10 mouse cellular contexts compared by ENCODE assay signal in the genomic region with DNA sequence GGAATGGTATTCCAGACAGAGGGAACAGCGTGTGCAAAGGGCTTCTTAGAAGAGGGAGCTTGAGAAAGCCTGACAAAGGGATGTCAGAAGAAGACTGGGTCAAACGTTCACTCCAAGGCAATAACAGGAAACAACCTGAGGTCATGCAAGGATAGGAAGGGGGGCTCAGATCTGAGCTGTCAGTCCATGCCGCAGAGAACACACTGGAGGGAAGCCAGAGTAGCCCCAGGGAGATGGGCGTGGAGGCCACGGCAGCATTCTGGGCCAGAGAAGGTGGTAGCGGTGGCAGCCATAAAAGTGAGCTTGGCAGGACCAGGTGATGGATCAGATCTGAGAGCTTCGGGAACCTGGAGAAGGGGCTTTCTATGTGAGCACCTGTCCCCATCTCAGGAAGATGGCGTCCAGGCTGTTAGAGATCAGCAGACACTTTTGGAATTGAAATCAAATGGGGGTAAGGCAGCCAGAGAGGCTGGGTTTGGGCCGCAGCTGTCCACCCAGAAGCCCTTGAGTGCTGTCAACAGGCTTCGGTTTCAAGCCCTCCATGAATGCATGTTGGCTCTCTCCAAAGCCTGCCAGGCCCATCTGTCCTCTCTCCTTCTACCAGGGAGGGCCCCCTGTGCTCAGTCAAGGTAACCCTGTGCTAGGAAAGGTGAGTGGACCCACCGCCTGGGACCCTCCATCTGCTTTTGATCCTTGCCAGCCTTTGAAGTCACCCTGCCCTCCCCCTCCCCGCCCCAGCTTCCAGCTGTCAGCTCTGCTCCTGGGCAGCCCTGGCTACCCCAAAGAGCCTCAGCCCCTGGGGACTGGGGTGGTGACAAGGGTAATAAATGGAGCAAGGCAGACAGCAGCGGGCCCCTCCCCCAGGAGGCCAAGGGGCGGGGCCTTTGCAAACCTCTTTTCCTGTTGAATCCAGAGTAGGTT. TPM values are rescaled to one million over a fixed set of nuclear protein-coding genes. Genes with fewer than 3 reads are reported as not detected.
DNase-seq lines count a peak whose midpoint lies in the region; ATAC-seq and TF ChIP-seq lines count a peak whose summit lies in the region.
"Had no signal": no experiment of that assay in that cellular context is flagged by ENCODE, and none has a peak within 500 bp of the region (broad histone marks: within the 10 kb centered on the region; RNA-seq: fewer than 3 reads in every experiment).

No protein-coding gene starts in this region.

- peak; percentile 70 for DNase-seq in forebrain, embryonic 11.5 days (ENCODE audit: low spot score)
- DNase-seq in forebrain, postnatal 0 days, result no peak
- DNase-seq in gastrocnemius, adult 18-20 months (ENCODE audit: low spot score), result peak; percentile 58
- DNase-seq in layer of hippocampus, adult 18-20 months (ENCODE audit: low spot score in 2 of 2), result no peak
- no peak for DNase-seq in frontal cortex, adult 2 months (ENCODE audit: extremely low spot score in 1 of 2, low spot score in 1 of 2)

- 53% methylated on average over 14 of the region's 14 CpGs for WGBS in forebrain, embryonic 11.5 days
- WGBS in forebrain, postnatal 0 days, result 52% methylated on average over 14 of the region's 14 CpGs
- WGBS in hindbrain, embryonic 12.5 days, result 32% methylated on average over 14 of the region's 14 CpGs
- WGBS in limb, embryonic 13.5 days, result 4% methylated on average over 14 of the region's 14 CpGs
- WGBS in neural tube, embryonic 14.5 days, result 17% methylated on average over 14 of the region's 14 CpGs

- no peak for TF ChIP-seq CTCF in forebrain, postnatal 0 days (IDR thresholded peaks at IDR 0.05; ENCODE audit: low read depth)

- H3K27me3 ChIP-seq in forebrain, embryonic 11.5 days (ENCODE audit: control insufficient read depth, insufficient read depth, low read length), result no peaks in the 10 kb centered on the region
- H3K27me3 ChIP-seq in forebrain, postnatal 0 days (ENCODE audit: insufficient read depth, low read length), result no peaks in the 10 kb centered on the region
- no peaks in the 10 kb centered on the region for H3K27me3 ChIP-seq in hindbrain, embryonic 12.5 days
- no peaks in the 10 kb centered on the region for H3K27me3 ChIP-seq in limb, embryonic 13.5 days
- no peaks in the 10 kb centered on the region for H3K27me3 ChIP-seq in neural tube, embryonic 14.5 days (ENCODE audit: control insufficient read depth, insufficient read depth, low read length)

- ATAC-seq in forebrain, embryonic 11.5 days (replicated peaks; ENCODE audit: low FRiP score), result no peak; the same call in 1 of the 2 replicates
- ATAC-seq in forebrain, postnatal 0 days, result no peak
- peak; percentile 82 for ATAC-seq in hindbrain, embryonic 12.5 days (ENCODE audit: low FRiP score)
- ATAC-seq in limb, embryonic 13.5 days (ENCODE audit: low FRiP score, low read depth), result peak; percentile 65
- ATAC-seq in neural tube, embryonic 14.5 days (ENCODE audit: low read depth), result peak; percentile 59; the same call in 1 of the 2 replicates

- H3K9me3 ChIP-seq in forebrain, embryonic 11.5 days (ENCODE audit: control insufficient read depth, low read length), result no peaks in the 10 kb centered on the region
- no peaks in the 10 kb centered on the region for H3K9me3 ChIP-seq in forebrain, postnatal 0 days (ENCODE audit: low read length)
- H3K9me3 ChIP-seq in hindbrain, embryonic 12.5 days (replicated peaks), result no peaks in the 10 kb centered on the region
- H3K9me3 ChIP-seq in limb, embryonic 13.5 days, result no peaks in the 10 kb centered on the region
- no peaks in the 10 kb centered on the region for H3K9me3 ChIP-seq in neural tube, embryonic 14.5 days (ENCODE audit: control insufficient read depth, low read length)
- H3K9me3 ChIP-seq: G1E had no signal

- no peaks in the 10 kb centered on the region for H3K36me3 ChIP-seq in forebrain, embryonic 11.5 days (ENCODE audit: control insufficient read depth, insufficient read depth, low read length)
- H3K36me3 ChIP-seq in forebrain, postnatal 0 days (ENCODE audit: insufficient read depth), result no peaks in the 10 kb centered on the region
- H3K36me3 ChIP-seq in hindbrain, embryonic 12.5 days, result no peaks in the 10 kb centered on the region
- H3K36me3 ChIP-seq in limb, embryonic 13.5 days, result no peaks in the 10 kb centered on the region
- H3K36me3 ChIP-seq in neural tube, embryonic 14.5 days (ENCODE audit: control insufficient read depth, insufficient read depth, low read length), result no peaks in the 10 kb centered on the region
- H3K36me3 ChIP-seq: G1E had no signal

- no peak overlapping the region for H3K9ac ChIP-seq in forebrain, embryonic 11.5 days (ENCODE audit: low read length)
- H3K9ac ChIP-seq in forebrain, postnatal 0 days, result no peak overlapping the region
- no peak overlapping the region for H3K9ac ChIP-seq in hindbrain, embryonic 12.5 days
- no peak overlapping the region for H3K9ac ChIP-seq in limb, embryonic 13.5 days
- no peak overlapping the region for H3K9ac ChIP-seq in neural tube, embryonic 14.5 days (replicated peaks; ENCODE audit: low read depth, low read length)
- H3K9ac ChIP-seq: liver, embryonic 14.5 days had no signal

- 0 out of 2 replicates have a peak overlapping the region, but pooled peaks have one; percentile 6 for H3K27ac ChIP-seq in forebrain, embryonic 11.5 days (ENCODE audit: low read depth, low read length)
- no peak overlapping the region for H3K27ac ChIP-seq in forebrain, postnatal 0 days (ENCODE audit: low read depth, low read length)
- H3K27ac ChIP-seq in hindbrain, embryonic 12.5 days, result peak overlapping the region; percentile 64
- peak overlapping the region; percentile 63; the same call in 1 of the 2 replicates for H3K27ac ChIP-seq in limb, embryonic 13.5 days
- no peak overlapping the region for H3K27ac ChIP-seq in neural tube, embryonic 14.5 days (ENCODE audit: low read depth, low read length)
- H3K27ac ChIP-seq: liver, embryonic 14.5 days had no signal

- H3K4me3 ChIP-seq in forebrain, embryonic 11.5 days (ENCODE audit: low read depth, low read length), result no peak overlapping the region
- no peak overlapping the region for H3K4me3 ChIP-seq in forebrain, postnatal 0 days (ENCODE audit: low read depth, low read length)
- no peak overlapping the region for H3K4me3 ChIP-seq in hindbrain, embryonic 12.5 days
- no peak overlapping the region for H3K4me3 ChIP-seq in limb, embryonic 13.5 days
- no peak overlapping the region for H3K4me3 ChIP-seq in neural tube, embryonic 14.5 days (ENCODE audit: low read depth, low read length)

- H3K4me2 ChIP-seq in forebrain, embryonic 11.5 days (ENCODE audit: low read depth, low read length, severe bottlenecking), result no peak overlapping the region
- no peak overlapping the region for H3K4me2 ChIP-seq in forebrain, postnatal 0 days (ENCODE audit: low read depth)
- H3K4me2 ChIP-seq in hindbrain, embryonic 12.5 days (replicated peaks), result no peak overlapping the region; the same call in 1 of the 2 replicates
- peak overlapping the region; percentile 35 for H3K4me2 ChIP-seq in limb, embryonic 13.5 days (replicated peaks)
- H3K4me2 ChIP-seq in neural tube, embryonic 14.5 days (ENCODE audit: low read depth, low read length), result no peak overlapping the region

- peaks cover 7% of the 10 kb centered on the region for H3K4me1 ChIP-seq in forebrain, embryonic 11.5 days (replicated peaks; ENCODE audit: control insufficient read depth, insufficient read depth, low read length)
- H3K4me1 ChIP-seq in forebrain, postnatal 0 days (ENCODE audit: insufficient read depth), result peaks cover 3% of the 10 kb centered on the region; the same call in 1 of the 2 replicates
- H3K4me1 ChIP-seq in hindbrain, embryonic 12.5 days, result peaks cover 48% of the 10 kb centered on the region
- peaks cover 69% of the 10 kb centered on the region for H3K4me1 ChIP-seq in limb, embryonic 13.5 days
- H3K4me1 ChIP-seq in neural tube, embryonic 14.5 days (ENCODE audit: control insufficient read depth, insufficient read depth, low read length), result peaks cover 23% of the 10 kb centered on the region

RNA-seq across cellular contexts. Expression of a gene that starts 58.4 kb away (rescaled TPM):
- polyA plus RNA-seq in forebrain, embryonic 11.5 days (2014; fragmentation: Nextera tagmentation; extraction: Ambion mirVana), result 10.3 TPM in 2 replicates
- 5.7 and 11.3 TPM in 2 replicates for total RNA-seq in forebrain, postnatal 0 days (2014; rRNA removed)
- 6.5 and 7.4 TPM in 2 replicates for polyA plus RNA-seq in forebrain, postnatal 0 days (2015; fragmentation: Nextera tagmentation; extraction: Ambion mirVana)
- 1 to 10 TPM; 1.1 to 3.5 TPM for total RNA-seq in gastrocnemius, adult 18-20 months (2021)
- polyA plus RNA-seq in hindbrain, embryonic 12.5 days (2016; fragmentation: Nextera tagmentation; extraction: Ambion mirVana), result 15.2 and 20.2 TPM in 2 replicates
- polyA plus RNA-seq in limb, embryonic 13.5 days (2015; fragmentation: Nextera tagmentation; extraction: Ambion mirVana), result 17.2 and 17.5 TPM in 2 replicates
- polyA plus RNA-seq in neural tube, embryonic 14.5 days (2014; fragmentation: Nextera tagmentation; extraction: Ambion mirVana), result 4.7 and 6.9 TPM in 2 replicates
- 1 to 10 TPM; 1.8 to 2.8 TPM for total RNA-seq in layer of hippocampus, adult 18-20 months (2021)
- 11.9 and 17.1 TPM in 2 replicates for polyA plus RNA-seq in frontal cortex, adult 2 months (2012; rRNA removed)
- total RNA-seq: G1E had no signal
- polyA plus RNA-seq: G1E had no signal

Comparison
In these comparisons a context has a peak if more than half of its experiments do, and no peak if none do; other contexts are left out.
1. DNase-seq: peak in forebrain, embryonic 11.5 days (single experiment) and gastrocnemius, adult 18-20 months (single experiment); none in forebrain, postnatal 0 days (single experiment), layer of hippocampus, adult 18-20 months (0 of 2) and frontal cortex, adult 2 months (0 of 2).
2. H3K27ac ChIP-seq: peak in forebrain, embryonic 11.5 days (single experiment), hindbrain, embryonic 12.5 days (single experiment) and limb, embryonic 13.5 days (single experiment); none in forebrain, postnatal 0 days (single experiment) and neural tube, embryonic 14.5 days (single experiment).
3. ATAC-seq: peak in hindbrain, embryonic 12.5 days (single experiment), limb, embryonic 13.5 days (single experiment) and neural tube, embryonic 14.5 days (single experiment); none in forebrain, embryonic 11.5 days (single experiment) and forebrain, postnatal 0 days (single experiment).